Mouse (Mus musculus): ENCODE results near the gene Gm10715.
"Not testable (repeated sequence)": the region's sequence is repeated elsewhere in the genome, so short reads cannot be mapped to it uniquely, and the experiment has no call there.

Gm10715 gene

DNA sequence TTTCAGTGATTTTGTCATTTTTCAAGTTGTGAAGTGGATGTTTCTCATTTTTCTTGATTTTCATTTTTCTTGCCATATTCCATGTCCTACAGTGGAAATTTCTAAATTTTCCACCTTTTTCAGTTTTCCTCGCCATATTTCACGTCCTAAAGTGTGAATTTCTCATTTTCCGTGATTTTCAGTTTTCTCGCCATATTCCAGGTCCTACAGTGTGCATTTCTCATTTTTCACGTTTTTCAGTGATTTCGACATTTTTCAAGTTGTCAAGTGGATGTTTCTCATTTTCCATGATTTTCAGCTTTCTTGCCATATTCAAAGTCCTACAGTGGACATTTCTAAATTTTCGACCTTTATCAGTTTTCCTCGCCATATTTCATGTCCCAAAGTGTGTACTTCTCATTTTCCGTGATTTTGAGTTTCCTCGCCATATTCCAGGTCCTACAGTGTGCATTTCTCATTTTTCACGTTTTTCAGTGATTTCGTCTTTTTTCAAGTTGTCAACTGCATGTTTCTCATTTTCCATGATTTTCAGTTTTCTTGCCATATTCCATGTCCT lies 11.7 kb upstream of the Gm10715 start, which contains the start of gene Gm10717:
Gm10717 (plus strand) TSS at position 506 of the 556 bp plus-strand sequence.
- not testable (repeated sequence) for DNase-seq (ENCODE audit: low read depth)

DNA sequence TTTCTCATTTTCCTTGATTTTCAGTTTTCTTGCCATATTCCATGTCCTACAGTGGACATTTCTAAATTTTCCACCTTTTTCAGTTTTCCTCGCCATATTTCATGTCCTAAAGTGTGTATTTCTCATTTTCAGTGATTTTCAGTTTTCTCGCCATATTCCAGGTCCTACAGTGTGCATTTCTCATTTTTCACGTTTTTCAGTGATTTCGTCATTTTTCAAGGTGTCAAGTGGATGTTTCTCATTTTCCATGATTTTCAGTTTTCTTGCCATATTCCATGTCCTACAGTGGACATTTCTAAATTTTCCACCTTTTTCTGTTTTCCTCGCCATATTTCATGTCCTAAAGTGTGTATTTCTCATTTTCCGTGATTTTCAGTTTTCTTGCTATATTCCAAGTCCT lies 11.0 kb upstream of the Gm10715 start:
- not testable (repeated sequence) for DNase-seq (ENCODE audit: low read depth)

GRCm38 (mm10) chr9:3026136-3026535 lies 10.5 kb upstream of the Gm10715 start:
- not testable (repeated sequence) for DNase-seq (ENCODE audit: low read depth)

DNA sequence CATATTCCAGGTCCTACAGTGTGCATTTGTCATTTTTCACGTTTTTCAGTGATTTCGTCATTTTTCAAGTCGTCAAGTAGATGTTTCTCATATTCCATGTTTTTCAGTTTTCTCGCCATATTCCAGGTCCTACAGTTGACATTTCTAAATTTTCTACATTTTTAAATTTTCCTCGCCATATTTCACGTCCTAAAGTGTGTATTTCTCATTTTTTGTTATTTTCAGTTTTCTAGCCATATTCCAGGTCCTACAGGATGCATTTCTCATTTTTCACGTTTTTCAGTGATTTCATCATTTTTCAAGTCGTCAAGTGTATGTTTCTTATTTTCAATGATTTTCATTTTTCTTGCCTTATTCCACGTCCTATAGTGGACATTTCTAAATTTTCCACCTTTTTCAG lies 9.9 kb upstream of the Gm10715 start:
- not testable (repeated sequence) for DNase-seq (ENCODE audit: low read depth)

DNA sequence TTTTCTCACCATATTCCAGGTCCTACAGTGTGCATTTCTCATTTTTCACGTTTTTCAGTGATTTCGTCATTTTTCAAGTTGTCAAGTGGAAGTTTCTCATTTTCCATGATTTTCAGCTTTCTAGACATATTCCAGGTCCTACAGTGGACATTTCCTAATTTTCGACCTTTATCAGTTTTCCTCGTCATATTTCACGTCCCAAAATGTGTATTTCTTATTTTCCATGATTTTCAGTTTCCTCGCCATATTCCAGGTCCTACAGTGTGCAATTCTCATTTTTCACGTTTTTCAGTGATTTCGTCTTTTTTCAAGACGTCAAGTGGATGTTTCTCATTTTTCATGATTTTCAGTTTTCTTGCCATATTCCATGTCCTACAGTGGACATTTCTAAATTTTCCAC lies 9.5 kb upstream of the Gm10715 start:
- DNase-seq (ENCODE audit: low read depth), result peak; percentile 35

- not testable (repeated sequence) for DNase-seq (ENCODE audit: low read depth)
These were observed 7.2 kb upstream of the Gm10715 start for GRCm38 (mm10) chr9:3029276-3030000.

- DNase-seq (ENCODE audit: low read depth), result peak; percentile 87
These were observed 5.9 kb upstream of the Gm10715 start for GRCm38 (mm10) chr9:3030677-3031318.

DNA sequence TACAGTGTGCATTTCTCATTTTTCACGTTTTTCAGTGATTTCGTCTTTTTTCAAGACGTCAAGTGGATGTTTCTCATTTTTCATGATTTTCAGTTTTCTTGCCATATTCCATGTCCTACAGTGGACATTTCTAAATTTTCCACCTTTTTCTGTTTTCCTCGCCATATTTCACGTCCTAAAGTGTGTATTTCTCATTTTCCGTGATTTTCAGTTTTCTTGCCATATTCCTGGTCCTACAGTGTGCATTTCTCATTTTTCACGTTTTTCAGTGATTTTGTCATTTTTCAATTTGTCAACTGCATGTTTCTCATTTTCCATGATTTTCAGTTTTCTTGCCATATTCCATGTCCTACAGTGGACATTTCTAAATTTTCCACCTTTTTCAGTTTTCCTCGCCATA lies 2.4 kb upstream of the Gm10715 start, which contains the start of gene Gm17535:
Gm17535 (plus strand) TSS at position 301 of the 400 bp plus-strand sequence.
- DNase-seq (ENCODE audit: low read depth), result not testable (repeated sequence)

GRCm38 (mm10) chr9:3038161-3038560 lies 1.5 kb downstream of the Gm10715 start:
- peak; percentile 3 for DNase-seq (ENCODE audit: low read depth)
